Mouse (Mus musculus): Measurements from ENCODE around the gene Ndufa9. TPM values are rescaled to one million over a fixed set of nuclear protein-coding genes. Genes with fewer than 3 reads are reported as not detected.

Ndufa9 gene
- 100 to 1,000 TPM; 146 to 148 TPM for total RNA-seq (2021)

GRCm38 (mm10) chr6:126848712-126849704 is at the start of gene Ndufa9:
Ndufa9 (minus strand) TSS chr6:126849136.
- DNase-seq, result peak; percentile 93

GRCm38 (mm10) chr6:126877118-126877517 is 28.2 kb upstream of the Ndufa9 start:
- DNase-seq, result no peak

GRCm38 (mm10) chr6:126852881-126853280 is 3.9 kb upstream of the Ndufa9 start, which contains the start of gene Akap3:
Akap3 (plus strand) TSS chr6:126853098.
- no peak for DNase-seq

GRCm38 (mm10) chr6:126836628-126837027 is 12.3 kb downstream of the Ndufa9 start:
- no peak for DNase-seq

- peak; percentile 18 to 23 for DNase-seq
Measured at GRCm38 (mm10) chr6:126823087-126823486, 25.8 kb downstream of the Ndufa9 start.

- DNase-seq, result no peak
Measured at GRCm38 (mm10) chr6:126816338-126816737, 32.6 kb downstream of the Ndufa9 start.

GRCm38 (mm10) chr6:126815206-126815750 is 33.7 kb downstream of the Ndufa9 start:
- DNase-seq, result no peak

GRCm38 (mm10) chr6:126811481-126811880 is 37.5 kb downstream of the Ndufa9 start:
- DNase-seq, result no peak

- no peak for DNase-seq
Measured at GRCm38 (mm10) chr6:126808561-126808960, 40.4 kb downstream of the Ndufa9 start.

- DNase-seq, result peak in 1 of 2 experiments; percentile 23
Measured at GRCm38 (mm10) chr6:126808134-126808533, 40.8 kb downstream of the Ndufa9 start.

GRCm38 (mm10) chr6:126806783-126807182 is 42.2 kb downstream of the Ndufa9 start:
- DNase-seq, result no peak

- no peak for DNase-seq
Measured at GRCm38 (mm10) chr6:126802946-126803345, 46.0 kb downstream of the Ndufa9 start.

- no peak for DNase-seq
Measured at GRCm38 (mm10) chr6:126794751-126795150, 54.2 kb downstream of the Ndufa9 start.

GRCm38 (mm10) chr6:126793689-126794088 is 55.2 kb downstream of the Ndufa9 start:
- DNase-seq, result no peak

GRCm38 (mm10) chr6:126791964-126792363 is 57.0 kb downstream of the Ndufa9 start:
- peak; percentile 21 to 45 for DNase-seq

GRCm38 (mm10) chr6:126791488-126791887 is 57.4 kb downstream of the Ndufa9 start:
- DNase-seq, result no peak

- no peak for DNase-seq
Measured at GRCm38 (mm10) chr6:126788863-126789262, 60.1 kb downstream of the Ndufa9 start.

- DNase-seq, result no peak
Measured at GRCm38 (mm10) chr6:126784206-126784605, 64.7 kb downstream of the Ndufa9 start.

GRCm38 (mm10) chr6:126783651-126784066 is 65.3 kb downstream of the Ndufa9 start:
- no peak for DNase-seq

- no peak for DNase-seq
Measured at GRCm38 (mm10) chr6:126783056-126783455, 65.9 kb downstream of the Ndufa9 start.

GRCm38 (mm10) chr6:126777889-126778288 is 71.0 kb downstream of the Ndufa9 start:
- no peak for DNase-seq

GRCm38 (mm10) chr6:126773873-126774272 is 75.1 kb downstream of the Ndufa9 start:
- DNase-seq, result peak in 1 of 2 experiments; percentile 31

- peak; percentile 60 to 65 for DNase-seq
Measured at GRCm38 (mm10) chr6:126772326-126772725, 76.6 kb downstream of the Ndufa9 start.

Data from layer of hippocampus, postnatal 36 days (tissue).